Mouse (Mus musculus) hindbrain, embryonic 14.5 days (tissue): ENCODE data around the gene Mnat1. TPM values are rescaled to one million over a fixed set of nuclear protein-coding genes. Genes with fewer than 3 reads are reported as not detected.
A peak's percentile ranks its signal among the peaks of the same experiment; 100 is the strongest.
"Not testable (repeated sequence)": the region's sequence is repeated elsewhere in the genome, so short reads cannot be mapped to it uniquely, and the experiment has no call there.

Experiments used
- ATAC-seq: fragments of 200-750 bp; cut with Nextera tagmentation; 2 replicates; pipeline ENCODE4 v1.8.0; 2017; ENCODE audit warnings: moderate number of reproducible peaks, mild to moderate bottlenecking, moderate TSS enrichment, moderate library complexity; ENCODE audit not compliant: low FRiP score
- DNase-seq: peaks from one replicate; pipeline ENCODE4 v3.0.0-alpha.2; 2015; ENCODE audit warnings: low spot score
- H3K27ac ChIP-seq: fragments of 300-500 bp; sonication (generic); 2 replicates; pipeline ENCODE4 v1.5.1; 2014; ENCODE audit warnings: mild to moderate bottlenecking, moderate library complexity
- H3K27me3 ChIP-seq: fragments of 300-500 bp; sonication (generic); 2 replicates; pipeline ENCODE4 v1.6.1; 2014; ENCODE audit warnings: mild to moderate bottlenecking, low read length, mixed read lengths; ENCODE audit not compliant: control insufficient read depth, insufficient read depth
- H3K36me3 ChIP-seq: fragments of 300-500 bp; sonication (generic); replicated peaks from 2 replicates; pipeline ENCODE4 v1.6.1; 2014; ENCODE audit not compliant: control insufficient read depth, insufficient read depth
- H3K4me1 ChIP-seq: fragments of 300-500 bp; sonication (generic); replicated peaks from 2 replicates; pipeline ENCODE4 v1.6.1; 2014; ENCODE audit warnings: antibody characterized with exemption, low read length, mixed read lengths; ENCODE audit not compliant: control insufficient read depth, insufficient read depth
- H3K4me2 ChIP-seq: fragments of 300-500 bp; sonication (generic); replicated peaks from 2 replicates; pipeline ENCODE4 v1.6.1; 2014; ENCODE audit warnings: mild to moderate bottlenecking, moderate library complexity
- H3K4me3 ChIP-seq: fragments of 300-500 bp; sonication (generic); replicated peaks from 2 replicates; pipeline ENCODE4 v1.5.1; 2014; ENCODE audit warnings: mild to moderate bottlenecking, low read length
- H3K9ac ChIP-seq: fragments of 300-500 bp; sonication (generic); 2 replicates; pipeline ENCODE4 v1.6.1; 2014
- H3K9me3 ChIP-seq: fragments of 300-500 bp; sonication (generic); 2 replicates; pipeline ENCODE4 v1.6.1; 2016; ENCODE audit warnings: low read length; ENCODE audit not compliant: control insufficient read depth
- WGBS: fragments of 180-500 bp; shearing (Covaris S2); extraction: QIAGEN DNeasy Blood & Tissue Kit; methylation state at CpG from one replicate; pipeline ENCODE4 v1.1.7; 2014; 5-methylcytosine and 5-hydroxymethylcytosine counted together
- polyA plus RNA-seq: library from polyadenylated mRNA; unstranded; fragments of >200 nt; fragmentation: Nextera tagmentation; extraction: Ambion mirVana; gene quantifications from 2 replicates; pipeline ENCODE4 v1.2.1, GENCODE M21; 2014

Gene Mnat1
- polyA plus RNA-seq, 1 experiment from 2014 or later = 21.9 TPM

GRCm38 (mm10) chr12:73094605-73095004 lies 28.9 kb upstream of the Mnat1 start:
- no peak for ATAC-seq
- H3K4me1 ChIP-seq = no peaks in the 10 kb centered on the region
- no peaks in the 10 kb centered on the region for H3K36me3 ChIP-seq
- 29% methylated on average over 2 of the region's 2 CpGs for WGBS
- no peaks in the 10 kb centered on the region for H3K27me3 ChIP-seq
- no peak overlapping the region for H3K4me3 ChIP-seq
- H3K9ac ChIP-seq = no peak overlapping the region
- H3K27ac ChIP-seq = no peak overlapping the region
- no peaks in the 10 kb centered on the region for H3K9me3 ChIP-seq
- H3K4me2 ChIP-seq = no peak overlapping the region
- no peak for DNase-seq

GRCm38 (mm10) chr12:73096177-73096576 lies 27.3 kb upstream of the Mnat1 start:
- 93% methylated on average over 5 of the region's 5 CpGs for WGBS
- not testable (repeated sequence) for H3K4me2 ChIP-seq, H3K36me3 ChIP-seq

GRCm38 (mm10) chr12:73098593-73098992 lies 24.9 kb upstream of the Mnat1 start:
- DNase-seq (no peak), ATAC-seq (no peak)
- Histone ChIP-seq H3K36me3 (peaks cover 8% of the 10 kb centered on the region; the same call in 1 of the 2 replicates), H3K4me1 (no peaks in the 10 kb centered on the region), H3K27ac (no peak overlapping the region), H3K27me3 (no peaks in the 10 kb centered on the region), H3K9me3 (peaks cover 4% of the 10 kb centered on the region; the same call in 1 of the 2 replicates), H3K4me2 (no peak overlapping the region), H3K9ac (no peak overlapping the region), H3K4me3 (no peak overlapping the region)
- WGBS = 87% methylated on average over 4 of the region's 4 CpGs

More at GRCm38 (mm10) chr12:73096177-73096576, 27.3 kb upstream of the Mnat1 start:
- not testable (repeated sequence) for H3K4me1 ChIP-seq, DNase-seq, H3K9ac ChIP-seq, ATAC-seq, H3K27me3 ChIP-seq, H3K27ac ChIP-seq, H3K4me3 ChIP-seq, H3K9me3 ChIP-seq

- Histone ChIP-seq H3K4me3 (no peak overlapping the region), H3K9me3 (peaks cover 7% of the 10 kb centered on the region; the same call in 1 of the 2 replicates), H3K4me2 (no peak overlapping the region), H3K9ac (no peak overlapping the region), H3K36me3 (peaks cover 8% of the 10 kb centered on the region; the same call in 1 of the 2 replicates), H3K27me3 (0 out of 2 replicates have a peak, but pooled peaks cover under 1% of the 10 kb centered on the region), H3K4me1 (no peaks in the 10 kb centered on the region), H3K27ac (no peak overlapping the region)
- 91% methylated on average over 12 of the region's 12 CpGs for WGBS
- no peak for DNase-seq
- ATAC-seq = no peak
These were observed 19.8 kb upstream of the Mnat1 start for GRCm38 (mm10) chr12:73103713-73104112.

GRCm38 (mm10) chr12:73107821-73108220 lies 15.7 kb upstream of the Mnat1 start:
- Histone ChIP-seq H3K4me2 (no peak overlapping the region), H3K4me1 (peaks cover 11% of the 10 kb centered on the region), H3K27ac (no peak overlapping the region), H3K9ac (no peak overlapping the region), H3K4me3 (no peak overlapping the region), H3K9me3 (peaks cover 7% of the 10 kb centered on the region; the same call in 1 of the 2 replicates), H3K36me3 (peaks cover 7% of the 10 kb centered on the region; the same call in 1 of the 2 replicates), H3K27me3 (peaks cover 23% of the 10 kb centered on the region)
- ATAC-seq (no peak), DNase-seq (no peak)
- WGBS = 87% methylated on average over 2 of the region's 2 CpGs

GRCm38 (mm10) chr12:73110431-73111111 lies 12.9 kb upstream of the Mnat1 start:
- no peak for ATAC-seq
- peak overlapping the region; percentile 56 for H3K4me3 ChIP-seq
- H3K4me2 ChIP-seq = peak overlapping the region; percentile 100
- H3K9ac ChIP-seq = peak overlapping the region; percentile 69
- peaks cover 11% of the 10 kb centered on the region for H3K4me1 ChIP-seq
- no peak for DNase-seq
- whole genome bisulfite sequencing = 6% methylated on average over 23 of the region's 23 CpGs
- H3K27me3 ChIP-seq = peaks cover 32% of the 10 kb centered on the region
- no peaks in the 10 kb centered on the region for H3K36me3 ChIP-seq
- H3K27ac ChIP-seq = no peak overlapping the region
- no peaks in the 10 kb centered on the region for H3K9me3 ChIP-seq

GRCm38 (mm10) chr12:73111561-73112325 lies 11.8 kb upstream of the Mnat1 start:
- peaks cover 32% of the 10 kb centered on the region for H3K27me3 ChIP-seq
- H3K4me1 ChIP-seq = peaks cover 11% of the 10 kb centered on the region
- DNase-seq = no peak
- peak overlapping the region; percentile 69 for H3K9ac ChIP-seq
- 1% methylated on average over 41 of the region's 44 CpGs for WGBS
- H3K27ac ChIP-seq = no peak overlapping the region; the same call in 1 of the 2 replicates
- 0 out of 2 replicates have a peak, but pooled peaks have one; percentile 4 for ATAC-seq
- no peaks in the 10 kb centered on the region for H3K36me3 ChIP-seq
- H3K4me2 ChIP-seq = peak overlapping the region; percentile 100
- peak overlapping the region; percentile 56 for H3K4me3 ChIP-seq
- no peaks in the 10 kb centered on the region for H3K9me3 ChIP-seq

GRCm38 (mm10) chr12:73112326-73113087 lies 11.0 kb upstream of the Mnat1 start:
- peaks cover 11% of the 10 kb centered on the region for H3K4me1 ChIP-seq
- no peaks in the 10 kb centered on the region for H3K9me3 ChIP-seq
- peak; percentile 29 for DNase-seq
- peaks cover 32% of the 10 kb centered on the region for H3K27me3 ChIP-seq
- peak; percentile 36 for ATAC-seq
- WGBS = under 1% methylated on average over 56 of the region's 71 CpGs
- H3K36me3 ChIP-seq = no peaks in the 10 kb centered on the region
- H3K4me3 ChIP-seq = peak overlapping the region; percentile 56
- peak overlapping the region; percentile 20; the same call in 1 of the 2 replicates for H3K27ac ChIP-seq
- peak overlapping the region; percentile 100 for H3K4me2 ChIP-seq
- peak overlapping the region; percentile 69 for H3K9ac ChIP-seq
